Mouse (Mus musculus): Measurements from ENCODE around the gene Kif1b. TPM values are rescaled to one million over a fixed set of nuclear protein-coding genes. Genes with fewer than 3 reads are reported as not detected.

The Kif1b gene
- total and polyA plus RNA-seq, 3 experiments = 10.0 to 27.6 (median 17.0) TPM

DNA sequence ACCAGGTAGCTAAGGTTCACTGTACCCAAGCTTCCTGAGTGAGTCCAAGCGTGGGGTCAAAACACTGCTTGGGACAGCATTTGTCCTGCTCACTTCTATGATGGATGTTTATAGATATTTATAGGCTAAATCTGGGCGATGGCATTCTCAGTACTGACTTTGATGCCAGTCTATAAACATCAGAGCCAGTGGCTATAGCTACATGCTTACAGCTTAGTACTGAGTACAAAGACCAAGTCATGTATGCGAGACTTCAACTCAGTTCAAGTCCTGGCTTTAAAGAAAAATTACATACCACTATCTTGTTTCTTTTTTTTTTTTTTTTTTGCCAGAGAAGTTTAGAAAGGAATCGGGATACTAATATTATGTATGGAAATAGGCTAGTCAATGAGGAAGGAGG is 52.7 kb downstream of the Kif1b start:
- Histone ChIP-seq H3K4me3 (replicated peaks in 1 of 3; ENCODE audit: low read depth in 2 of 3, low read length in 2 of 3, poor library complexity in 1 of 3) (no peak overlapping the region), H3K27me3 (replicated peaks) (no peaks in the 10 kb centered on the region), H3K4me2 (ENCODE audit: insufficient read depth, low read depth, poor library complexity, severe bottlenecking) (no peak overlapping the region), H3K9me3 (replicated peaks; ENCODE audit: low read length) (no peaks in the 10 kb centered on the region), H3K4me1 (ENCODE audit: control insufficient read depth in 1 of 2, insufficient read depth in 2 of 2) (peaks cover 15 to 36% of the 10 kb centered on the region in 2 experiments), H3K79me2 (replicated peaks; ENCODE audit: control insufficient read depth, extremely low read depth, insufficient read depth, poor library complexity, severe bottlenecking) (no peaks in the 10 kb centered on the region; the same call in 1 of the 2 replicates), H3K36me3 (replicated peaks in 1 of 2; ENCODE audit: control insufficient read depth in 1 of 2, insufficient read depth in 1 of 2, low read length in 1 of 2) (peaks cover 33 to 41% of the 10 kb centered on the region in 2 experiments), H3K27ac (ENCODE audit: insufficient read depth, low read depth) (no peak overlapping the region), H3K9ac (ENCODE audit: insufficient read depth, low read depth) (no peak overlapping the region)
- in situ Hi-C loops (cut with MboI; ENCODE audit: low pct_ligation_motif_present, low pct_unique_long_range_greater_than_20kb, low sequenced_read_pairs) (no loop called here), dilution Hi-C loops (cut with MboI; ENCODE audit: extremely low pct_ligation_motif_present, extremely low pct_unique_long_range_greater_than_20kb, low sequenced_read_pairs) (no loop called here)
- no peak for TF ChIP-seq ZMIZ1 (IDR thresholded peaks at IDR 0.05; ENCODE audit: low read depth, low read length)
- no peak for TF ChIP-seq USF1 (IDR thresholded peaks at IDR 0.05; ENCODE audit: low read depth, low read length)
- TF ChIP-seq JUN (IDR thresholded peaks at IDR 0.05; ENCODE audit: insufficient read depth, low read depth, low read length) = no peak
- no peak for TF ChIP-seq CHD2 (IDR thresholded peaks at IDR 0.05; ENCODE audit: low read length)
- TF ChIP-seq CHD1 (IDR thresholded peaks at IDR 0.05; ENCODE audit: low read depth, low read length) = no peak
- no peak for TF ChIP-seq USF2 (conservative IDR thresholded peaks at IDR 0.05; ENCODE audit: low read depth, low read length)
- no peak for TF ChIP-seq ZKSCAN1 (IDR thresholded peaks at IDR 0.05; ENCODE audit: borderline replicate concordance, low read depth, low read length)
- no peak for TF ChIP-seq SMC3 (IDR thresholded peaks at IDR 0.05; ENCODE audit: low read depth, low read length)
- no peak for TF ChIP-seq POLR2A (IDR thresholded peaks at IDR 0.05; ENCODE audit: low read depth, low read length)
- TF ChIP-seq POLR2AphosphoS2 (IDR thresholded peaks at IDR 0.05; ENCODE audit: low read depth, low read length) = no peak
- no peak for TF ChIP-seq TBP (conservative IDR thresholded peaks at IDR 0.05; ENCODE audit: low read depth, low read length)
- no peak for TF ChIP-seq ELF1 (IDR thresholded peaks at IDR 0.05; ENCODE audit: low read depth, low read length)
- no peak for TF ChIP-seq PAX5 (IDR thresholded peaks at IDR 0.05; ENCODE audit: low read length)
- no peak for TF ChIP-seq RCOR1 (conservative IDR thresholded peaks at IDR 0.05; ENCODE audit: low read depth, low read length)
- TF ChIP-seq E2F4 (IDR thresholded peaks at IDR 0.05; ENCODE audit: insufficient replicate concordance, low read depth, low read length) = no peak
- no peak for DNase-seq (ENCODE audit: extremely low read depth)

DNA sequence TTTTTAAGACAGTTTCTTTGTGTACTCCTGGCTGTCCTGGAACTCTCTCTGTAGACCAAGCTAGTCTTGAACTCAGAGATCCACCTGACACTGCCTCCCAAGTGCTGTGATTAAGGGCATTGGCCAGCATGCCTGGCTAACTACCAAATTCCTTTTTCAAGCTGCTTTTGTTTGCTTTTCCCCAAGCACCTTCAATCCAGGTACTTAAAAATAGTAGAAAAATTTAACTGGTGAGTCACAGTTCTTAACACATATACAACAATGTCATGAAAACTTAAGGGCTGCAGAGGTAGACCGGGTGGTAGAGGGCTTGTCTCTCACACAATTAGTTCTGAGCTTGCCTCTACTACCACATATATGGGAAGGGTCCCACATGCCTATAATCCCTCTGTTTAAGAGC is 58.2 kb downstream of the Kif1b start:
- dilution Hi-C loops (cut with MboI; ENCODE audit: extremely low pct_ligation_motif_present, extremely low pct_unique_long_range_greater_than_20kb, low sequenced_read_pairs) = no loop called here
- Histone ChIP-seq H3K4me3 (replicated peaks in 1 of 3; ENCODE audit: low read depth in 2 of 3, low read length in 2 of 3, poor library complexity in 1 of 3) (no peak overlapping the region), H3K36me3 (replicated peaks in 1 of 2; ENCODE audit: control insufficient read depth in 1 of 2, insufficient read depth in 1 of 2, low read length in 1 of 2) (peaks cover 26 to 54% of the 10 kb centered on the region in 2 experiments), H3K79me2 (replicated peaks; ENCODE audit: control insufficient read depth, extremely low read depth, insufficient read depth, poor library complexity, severe bottlenecking) (no peaks in the 10 kb centered on the region), H3K4me2 (ENCODE audit: insufficient read depth, low read depth, poor library complexity, severe bottlenecking) (no peak overlapping the region), H3K9ac (ENCODE audit: insufficient read depth, low read depth) (no peak overlapping the region), H3K4me1 (ENCODE audit: control insufficient read depth in 1 of 2, insufficient read depth in 2 of 2) (no peaks in the 10 kb centered on the region), H3K9me3 (replicated peaks; ENCODE audit: low read length) (no peaks in the 10 kb centered on the region), H3K27me3 (replicated peaks) (no peaks in the 10 kb centered on the region), H3K27ac (ENCODE audit: insufficient read depth, low read depth) (no peak overlapping the region)
- in situ Hi-C loops (cut with MboI; ENCODE audit: low pct_ligation_motif_present, low pct_unique_long_range_greater_than_20kb, low sequenced_read_pairs) = no loop called here
- no peak for DNase-seq (ENCODE audit: extremely low read depth)
- TF ChIP-seq RAD21 (IDR thresholded peaks at IDR 0.05; ENCODE audit: low read depth, low read length) = no peak
- TF ChIP-seq ELF1 (IDR thresholded peaks at IDR 0.05; ENCODE audit: low read depth, low read length) = no peak
- no peak for TF ChIP-seq ZMIZ1 (IDR thresholded peaks at IDR 0.05; ENCODE audit: low read depth, low read length)
- TF ChIP-seq MXI1 (IDR thresholded peaks at IDR 0.05; ENCODE audit: low read depth, low read length) = no peak
- TF ChIP-seq USF1 (IDR thresholded peaks at IDR 0.05; ENCODE audit: low read depth, low read length) = no peak
- TF ChIP-seq TCF12 (IDR thresholded peaks at IDR 0.05; ENCODE audit: low read depth, low read length) = no peak
- no peak for TF ChIP-seq UBTF (IDR thresholded peaks at IDR 0.05; ENCODE audit: low read depth, low read length)
- TF ChIP-seq USF2 (conservative IDR thresholded peaks at IDR 0.05; ENCODE audit: low read depth, low read length) = no peak
- TF ChIP-seq ETS1 (conservative IDR thresholded peaks at IDR 0.05; ENCODE audit: low read depth, low read length) = no peak
- TF ChIP-seq MAX (IDR thresholded peaks at IDR 0.05; ENCODE audit: low read length) = no peak
- no peak for TF ChIP-seq CHD1 (IDR thresholded peaks at IDR 0.05; ENCODE audit: low read depth, low read length)
